Mouse (Mus musculus) kidney, embryonic 14.5 days (tissue): ENCODE data around the gene Sat1. TPM values are rescaled to one million over a fixed set of nuclear protein-coding genes. Genes with fewer than 3 reads are reported as not detected.

Experiments
- ATAC-seq: fragments of 200-750 bp; cut with Nextera tagmentation; 2 replicates; pipeline ENCODE4 v1.8.0; 2017; ENCODE audit warnings: moderate number of reproducible peaks, mild to moderate bottlenecking, moderate TSS enrichment, moderate library complexity; ENCODE audit not compliant: low FRiP score, low TSS enrichment
- H3K27ac ChIP-seq: fragments of 300-500 bp; sonication (generic); 2 replicates; pipeline ENCODE4 v1.5.1; 2014; ENCODE audit warnings: low read depth, mild to moderate bottlenecking, low read length, moderate library complexity, mixed read lengths
- H3K27me3 ChIP-seq: fragments of 300-500 bp; sonication (generic); 2 replicates; pipeline ENCODE4 v1.6.1; 2014; ENCODE audit warnings: mild to moderate bottlenecking, low read length; ENCODE audit not compliant: control insufficient read depth, insufficient read depth
- H3K36me3 ChIP-seq: fragments of 300-500 bp; sonication (generic); 2 replicates; pipeline ENCODE4 v1.6.1; 2014; ENCODE audit warnings: low read length, mixed read lengths; ENCODE audit not compliant: control insufficient read depth, insufficient read depth
- H3K4me1 ChIP-seq: fragments of 300-500 bp; sonication (generic); 2 replicates; pipeline ENCODE4 v1.6.1; 2014; ENCODE audit warnings: low read length, mixed read lengths; ENCODE audit not compliant: control insufficient read depth, insufficient read depth
- H3K4me2 ChIP-seq: fragments of 300-500 bp; sonication (generic); replicated peaks from 2 replicates; pipeline ENCODE4 v1.6.1; 2014; ENCODE audit warnings: low read depth, mild to moderate bottlenecking, low read length
- H3K4me3 ChIP-seq: fragments of 300-500 bp; sonication (generic); 2 replicates; pipeline ENCODE4 v1.5.1; 2014; ENCODE audit warnings: mild to moderate bottlenecking, low read length
- H3K9ac ChIP-seq: fragments of 300-500 bp; sonication (generic); 2 replicates; pipeline ENCODE4 v1.6.1; 2014; ENCODE audit warnings: low read depth, mild to moderate bottlenecking, low read length, moderate library complexity
- H3K9me3 ChIP-seq: fragments of 300-500 bp; sonication (generic); 2 replicates; pipeline ENCODE4 v1.6.1; 2016; ENCODE audit warnings: low read length; ENCODE audit not compliant: control insufficient read depth
- WGBS: fragments of 180-500 bp; shearing (Covaris S2); extraction: QIAGEN DNeasy Blood & Tissue Kit; methylation state at CpG from one replicate; pipeline ENCODE4 v1.1.7; 2014; 5-methylcytosine and 5-hydroxymethylcytosine counted together
- polyA plus RNA-seq: library from polyadenylated mRNA; unstranded; fragments of >200 nt; fragmentation: Nextera tagmentation; extraction: Ambion mirVana; gene quantifications from 2 replicates; pipeline ENCODE4 v1.2.1, GENCODE M21; 2014

Gene Sat1
- polyA plus RNA-seq: 130 and 140 TPM in 2 replicates

- Histone ChIP-seq H3K9ac (peak within 1 kb of the TSS; percentile 48), H3K27me3 (no peaks in the 10 kb centered on the region), H3K4me1 (no peaks in the 10 kb centered on the region), H3K4me2 (peak within 1 kb of the TSS; percentile 44), H3K36me3 (no peaks in the 10 kb centered on the region), H3K27ac (no peak within 1 kb of the TSS; the same call in 1 of the 2 replicates), H3K4me3 (peak within 1 kb of the TSS; percentile 49), H3K9me3 (no peaks in the 10 kb centered on the region)
- WGBS: 22% methylated on average over 26 of the region's 26 CpGs
- ATAC-seq: peak; percentile 99
Measured at GRCm38 (mm10) chrX:155216271-155216670, at the start of gene Sat1. Gene Sat1 (minus strand): TSS chrX:155216449.

GRCm38 (mm10) chrX:155262915-155263252 is 46.6 kb upstream of the Sat1 start:
- Histone ChIP-seq H3K4me1 (no peaks in the 10 kb centered on the region), H3K9me3 (no peaks in the 10 kb centered on the region), H3K36me3 (no peaks in the 10 kb centered on the region), H3K4me3 (peak overlapping the region; percentile 48), H3K4me2 (peak overlapping the region; percentile 42), H3K27ac (no peak overlapping the region), H3K9ac (peak overlapping the region; percentile 58; the same call in 1 of the 2 replicates), H3K27me3 (no peaks in the 10 kb centered on the region)
- ATAC-seq: no peak
- 47% methylated on average over 1 of the region's 1 CpGs for WGBS

GRCm38 (mm10) chrX:155262235-155262914 is 46.1 kb upstream of the Sat1 start, which contains the start of gene Acot9:
Gene Acot9 (plus strand): TSS chrX:155262443.
- Histone ChIP-seq H3K9ac (peak within 1 kb of the TSS; percentile 58; the same call in 1 of the 2 replicates), H3K27me3 (no peaks in the 10 kb centered on the region), H3K36me3 (no peaks in the 10 kb centered on the region), H3K4me2 (peak within 1 kb of the TSS; percentile 42), H3K9me3 (no peaks in the 10 kb centered on the region), H3K27ac (no peak within 1 kb of the TSS), H3K4me3 (peak within 1 kb of the TSS; percentile 48), H3K4me1 (no peaks in the 10 kb centered on the region)
- ATAC-seq: peak; percentile 100
- 33% methylated on average over 37 of the region's 37 CpGs for WGBS

GRCm38 (mm10) chrX:155256856-155257255 is 40.6 kb upstream of the Sat1 start:
- ATAC-seq: no peak
- Histone ChIP-seq H3K4me1 (no peaks in the 10 kb centered on the region), H3K4me2 (no peak overlapping the region), H3K27ac (no peak overlapping the region), H3K9ac (no peak overlapping the region), H3K27me3 (no peaks in the 10 kb centered on the region), H3K9me3 (no peaks in the 10 kb centered on the region), H3K4me3 (no peak overlapping the region), H3K36me3 (no peaks in the 10 kb centered on the region)

- no peaks in the 10 kb centered on the region for H3K36me3 ChIP-seq
- H3K9ac ChIP-seq: no peak overlapping the region
- H3K27ac ChIP-seq: no peak overlapping the region
- no peak overlapping the region for H3K4me2 ChIP-seq
- WGBS: 78% methylated on average over 2 of the region's 2 CpGs
- no peak for ATAC-seq
- no peaks in the 10 kb centered on the region for H3K27me3 ChIP-seq
- no peak overlapping the region for H3K4me3 ChIP-seq
- H3K4me1 ChIP-seq: no peaks in the 10 kb centered on the region
- H3K9me3 ChIP-seq: no peaks in the 10 kb centered on the region
Measured at GRCm38 (mm10) chrX:155218277-155218676, 2.0 kb upstream of the Sat1 start.

- ATAC-seq: peak; percentile 74
- peak overlapping the region; percentile 44 for H3K4me2 ChIP-seq
- H3K9me3 ChIP-seq: no peaks in the 10 kb centered on the region
- H3K27ac ChIP-seq: no peak overlapping the region; the same call in 1 of the 2 replicates
- WGBS: 33% methylated on average over 22 of the region's 24 CpGs
- H3K4me1 ChIP-seq: no peaks in the 10 kb centered on the region
- H3K36me3 ChIP-seq: no peaks in the 10 kb centered on the region
- H3K4me3 ChIP-seq: peak overlapping the region; percentile 49
- peak overlapping the region; percentile 48 for H3K9ac ChIP-seq
- H3K27me3 ChIP-seq: no peaks in the 10 kb centered on the region
Measured at GRCm38 (mm10) chrX:155215501-155216248, 574 bp downstream of the Sat1 start.

- WGBS: 88% methylated on average over 5 of the region's 5 CpGs
- no peaks in the 10 kb centered on the region for H3K27me3 ChIP-seq
- H3K36me3 ChIP-seq: no peaks in the 10 kb centered on the region
- H3K9me3 ChIP-seq: no peaks in the 10 kb centered on the region
- H3K9ac ChIP-seq: no peak overlapping the region
- H3K4me2 ChIP-seq: no peak overlapping the region
- no peak for ATAC-seq
- H3K4me3 ChIP-seq: no peak overlapping the region
- no peak overlapping the region for H3K27ac ChIP-seq
- H3K4me1 ChIP-seq: no peaks in the 10 kb centered on the region
Measured at GRCm38 (mm10) chrX:155214291-155215136, 1.7 kb downstream of the Sat1 start.

- no peaks in the 10 kb centered on the region for H3K36me3 ChIP-seq
- 38% methylated on average over 1 of the region's 1 CpGs for WGBS
- ATAC-seq: no peak
- no peak overlapping the region for H3K9ac ChIP-seq
- no peak overlapping the region for H3K4me3 ChIP-seq
- no peaks in the 10 kb centered on the region for H3K4me1 ChIP-seq
- H3K9me3 ChIP-seq: no peaks in the 10 kb centered on the region
- H3K4me2 ChIP-seq: no peak overlapping the region
- H3K27ac ChIP-seq: no peak overlapping the region
- no peaks in the 10 kb centered on the region for H3K27me3 ChIP-seq
Measured at GRCm38 (mm10) chrX:155208671-155209070, 7.6 kb downstream of the Sat1 start.
